Mouse (Mus musculus) embryo, embryonic 9.5 days (tissue): ENCODE results near the gene Evi5.

ENCODE experiments used
- DNase-seq: peaks from one replicate; pipeline ENCODE4 v3.0.0-alpha.2; 2017; ENCODE audit errors: extremely low spot score

The Evi5 gene

DNA sequence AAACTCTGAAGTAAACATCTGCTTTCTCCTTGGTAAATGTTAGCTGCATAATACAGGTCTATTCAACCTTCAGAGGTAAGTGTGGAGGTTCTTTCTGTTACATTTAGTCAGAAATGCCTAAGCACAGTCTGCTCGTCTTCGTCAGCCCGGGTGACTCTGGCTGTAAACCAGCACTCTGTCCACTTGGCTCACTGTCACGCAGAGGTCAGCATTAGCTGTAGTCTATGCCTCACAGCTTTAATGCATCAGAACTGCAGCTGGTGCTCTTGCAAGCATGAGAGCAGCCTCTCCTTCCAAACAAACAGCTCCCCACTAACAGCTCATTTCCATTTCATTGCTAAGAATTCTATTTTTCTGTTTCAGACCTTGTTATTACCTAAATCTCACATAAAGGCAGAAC is 67.4 kb downstream of the Evi5 start:
- DNase-seq: no peak

GRCm38 (mm10) chr5:107802621-107803020 is 72.3 kb downstream of the Evi5 start:
- no peak for DNase-seq

GRCm38 (mm10) chr5:107801234-107801633 is 73.7 kb downstream of the Evi5 start:
- DNase-seq: no peak

DNA sequence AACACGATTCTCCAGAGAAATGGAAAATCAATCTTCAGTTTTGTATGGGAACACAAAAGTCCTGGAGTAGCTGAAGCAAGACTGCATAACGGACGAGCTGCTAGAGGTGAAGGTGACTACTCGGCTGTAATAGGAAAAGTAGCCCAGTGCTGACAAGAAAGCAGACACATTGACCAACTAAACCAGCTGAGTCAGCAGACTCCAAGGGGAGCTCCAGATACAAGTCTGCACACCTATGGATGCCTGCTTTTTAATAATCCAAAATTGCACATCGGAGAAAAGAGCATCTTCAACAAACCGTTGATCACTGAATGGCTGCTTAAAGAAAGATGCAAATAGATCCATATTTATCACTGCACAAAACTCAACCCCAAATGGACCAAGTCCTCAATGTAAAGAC is 76.6 kb downstream of the Evi5 start:
- no peak for DNase-seq

- no peak for DNase-seq
These were observed 81.0 kb downstream of the Evi5 start for GRCm38 (mm10) chr5:107793927-107794326.

GRCm38 (mm10) chr5:107793258-107793657 is 81.6 kb downstream of the Evi5 start:
- no peak for DNase-seq

- no peak for DNase-seq
These were observed 82.4 kb downstream of the Evi5 start for GRCm38 (mm10) chr5:107792516-107792915.

DNA sequence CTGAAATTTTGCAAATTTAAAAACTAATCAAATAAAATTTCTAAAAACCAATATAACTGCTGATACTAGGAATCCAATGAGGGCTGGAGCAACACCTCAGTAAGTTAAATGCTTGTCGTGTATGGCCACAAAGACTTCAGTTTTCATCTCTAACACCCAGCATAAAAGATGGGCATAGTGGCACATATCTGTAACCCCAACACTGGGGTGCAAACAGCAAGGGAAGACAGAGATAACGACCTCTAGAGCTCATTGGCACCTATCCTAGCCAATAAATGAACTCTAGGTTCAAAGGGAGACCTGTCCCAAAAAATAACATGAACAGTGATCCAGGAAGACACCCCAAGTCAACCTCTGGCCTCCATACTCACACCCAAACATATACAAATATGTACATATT is 82.9 kb downstream of the Evi5 start:
- no peak for DNase-seq

DNA sequence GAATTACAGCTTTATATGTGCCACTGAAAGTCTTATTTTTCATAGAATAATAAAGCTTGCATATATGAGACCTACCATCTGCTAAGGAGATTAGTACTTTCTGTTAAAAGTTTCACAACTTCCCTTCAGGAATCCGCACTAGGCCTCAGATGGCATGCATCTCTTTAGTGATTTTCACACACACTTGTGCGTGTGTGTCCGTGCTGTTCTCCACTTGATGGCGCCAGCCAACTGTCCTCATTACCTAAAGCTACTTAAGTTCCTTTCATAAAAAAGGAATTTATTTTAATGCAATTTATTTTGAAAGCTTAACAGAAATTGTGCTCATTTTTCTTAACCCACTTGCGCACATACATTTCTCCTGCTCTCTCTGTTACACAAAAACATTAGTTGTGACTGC is 85.4 kb downstream of the Evi5 start:
- DNase-seq: no peak

- DNase-seq: no peak
These were observed 87.0 kb downstream of the Evi5 start for GRCm38 (mm10) chr5:107787682-107788443.

GRCm38 (mm10) chr5:107782360-107782759 is 92.5 kb downstream of the Evi5 start:
- no peak for DNase-seq

- DNase-seq: no peak
These were observed 96.1 kb downstream of the Evi5 start for GRCm38 (mm10) chr5:107778763-107779162.

- DNase-seq: no peak
These were observed 97.4 kb downstream of the Evi5 start for GRCm38 (mm10) chr5:107777545-107777830.

- DNase-seq: no peak
These were observed 97.9 kb downstream of the Evi5 start for GRCm38 (mm10) chr5:107776777-107777544.

DNA sequence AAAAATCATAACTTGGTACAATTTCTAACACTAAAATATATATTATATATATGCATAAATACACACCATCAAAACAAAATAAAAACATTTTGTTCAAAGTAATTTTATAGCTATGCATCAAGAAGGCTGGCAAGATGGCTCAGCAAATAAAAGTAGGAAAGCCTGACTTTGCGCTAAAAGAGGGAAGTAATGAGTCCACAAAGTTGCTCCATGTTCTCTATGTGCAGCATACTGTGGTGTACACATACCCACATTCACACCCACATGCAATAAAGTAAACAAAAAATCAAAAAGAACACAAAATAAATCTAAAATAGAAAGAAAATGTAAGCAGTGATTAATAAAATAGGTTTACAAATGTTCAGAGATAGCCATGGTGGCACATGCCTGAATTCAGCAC is 99.0 kb downstream of the Evi5 start:
- DNase-seq: no peak

- DNase-seq: no peak
These were observed 102.9 kb downstream of the Evi5 start for GRCm38 (mm10) chr5:107772049-107772448.

DNA sequence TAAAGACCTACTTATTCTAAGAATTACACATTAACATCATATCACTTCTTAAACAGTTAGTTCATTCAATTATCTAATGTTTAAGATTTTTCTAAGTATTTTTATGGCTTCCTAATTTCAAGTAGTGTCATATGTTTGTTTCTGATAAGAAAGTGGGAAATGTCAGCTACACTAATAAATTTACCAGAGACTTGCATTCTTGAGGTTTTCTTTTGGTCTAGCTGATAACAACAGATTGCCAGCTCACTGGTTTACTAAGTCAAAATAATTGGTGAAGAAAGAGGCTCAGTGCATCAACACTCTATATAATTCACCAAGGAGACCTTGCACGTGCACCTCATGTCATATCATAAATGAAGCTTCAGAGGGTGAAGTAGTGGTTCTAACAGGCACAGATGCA is 106.7 kb downstream of the Evi5 start:
- no peak for DNase-seq

- DNase-seq: no peak
These were observed 109.0 kb downstream of the Evi5 start for GRCm38 (mm10) chr5:107765946-107766345.

- DNase-seq: no peak
These were observed 110.4 kb downstream of the Evi5 start for GRCm38 (mm10) chr5:107764486-107764885.

DNA sequence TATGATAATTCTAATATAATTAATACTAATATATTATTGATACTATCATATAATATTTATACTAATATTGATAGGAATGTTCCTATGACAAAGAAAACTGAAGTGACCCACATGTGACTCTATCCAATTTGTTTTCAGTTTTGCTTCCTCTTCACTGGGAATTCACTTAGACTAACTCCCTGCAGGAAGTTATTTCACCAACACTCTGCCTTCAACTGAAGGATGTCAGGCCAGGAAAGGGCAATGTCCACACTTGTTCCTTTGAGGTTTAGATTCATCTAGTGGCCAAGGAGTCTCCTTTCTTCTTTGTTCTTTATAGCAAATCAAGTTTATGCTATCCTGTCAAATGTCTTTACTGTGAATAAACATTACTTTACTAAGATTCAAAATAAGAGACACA is 111.2 kb downstream of the Evi5 start:
- no peak for DNase-seq

DNA sequence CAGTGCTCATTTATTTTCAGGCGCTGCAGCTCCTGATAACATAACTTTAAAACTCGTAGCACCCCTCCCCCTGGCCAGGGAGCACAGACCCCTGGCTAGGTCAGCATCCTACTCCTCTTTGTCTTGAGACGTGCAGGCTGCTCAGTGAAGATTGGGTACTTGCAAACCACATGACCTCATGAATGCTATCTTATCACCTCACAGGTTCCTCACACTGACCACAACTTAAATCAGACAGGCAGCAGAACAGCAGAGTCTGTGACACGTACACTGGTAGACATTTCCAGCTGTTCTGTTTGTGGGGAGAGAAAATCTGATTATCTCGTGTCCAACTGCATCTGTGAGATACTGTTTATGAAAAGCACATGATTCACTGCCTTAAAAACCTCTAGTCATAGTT is 115.8 kb downstream of the Evi5 start:
- peak; percentile 8 for DNase-seq

DNA sequence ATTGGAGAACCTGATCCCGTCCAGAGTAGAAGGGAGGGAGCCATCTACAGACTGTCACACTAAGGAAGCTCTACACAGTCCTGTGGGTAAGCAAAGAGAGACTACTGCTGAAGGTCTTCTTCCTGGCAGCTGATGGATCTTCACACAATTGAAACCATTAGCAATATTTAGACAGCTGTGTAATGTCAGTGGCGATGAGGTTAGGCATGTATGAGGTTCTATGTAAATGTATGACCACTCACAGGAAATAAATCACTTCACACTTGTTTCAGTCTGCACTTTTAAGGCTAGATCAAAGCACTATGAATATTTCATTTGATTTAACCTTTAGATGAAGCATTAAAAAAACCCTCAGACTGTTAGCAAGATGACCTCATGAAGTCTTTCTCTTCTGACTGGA is 118.8 kb downstream of the Evi5 start:
- no peak for DNase-seq

DNA sequence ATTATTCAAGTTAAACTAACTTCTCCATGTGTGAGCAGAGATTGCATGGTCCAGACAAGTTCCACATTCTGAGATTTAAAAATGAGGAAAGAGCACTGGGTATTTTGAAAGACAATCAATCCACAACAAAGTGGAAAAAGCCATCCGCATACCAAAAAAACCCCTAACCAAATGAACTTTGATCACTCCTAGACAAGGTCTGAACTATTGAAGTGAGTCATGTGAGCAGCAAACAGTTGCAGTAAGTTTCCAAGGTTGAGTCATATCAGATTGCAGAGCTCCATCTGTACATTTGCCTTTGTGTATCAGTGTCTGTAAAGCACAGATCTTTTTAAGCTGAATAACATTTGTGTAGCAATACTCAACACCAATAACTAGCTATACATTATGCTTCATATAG is 120.2 kb downstream of the Evi5 start:
- no peak for DNase-seq

DNA sequence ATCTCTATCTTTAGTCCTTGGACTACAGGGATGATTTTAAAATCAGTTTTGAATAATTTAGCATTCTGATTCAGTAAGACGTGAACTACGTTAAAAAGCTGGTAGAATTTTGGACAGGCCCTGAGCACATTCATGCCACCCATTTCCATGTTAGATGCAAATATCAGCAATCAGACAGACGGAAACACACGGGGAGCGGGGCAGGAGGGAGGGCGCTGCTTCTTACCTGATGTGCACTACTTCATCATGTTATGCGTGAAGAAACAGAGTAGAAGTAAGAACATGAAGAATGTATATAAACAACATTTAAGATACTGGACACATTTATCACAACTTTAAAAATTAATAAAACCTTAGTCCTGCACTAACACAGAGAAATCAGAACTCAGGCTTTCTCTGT is 121.3 kb downstream of the Evi5 start:
- DNase-seq: no peak
